Mouse (Mus musculus) lung, postnatal 0 days (tissue): ENCODE measurements around the gene Nadk2.

Experiments used
- CTCF ChIP-seq: IDR thresholded peaks from 2 replicates; pipeline ENCODE4 v1.5.1; 2016; ENCODE audit warnings: antibody characterized with exemption, mild to moderate bottlenecking
- EP300 ChIP-seq: IDR thresholded peaks from 2 replicates; pipeline ENCODE4 v1.6.1; 2016; ENCODE audit warnings: antibody characterized with exemption, mild to moderate bottlenecking, control low read depth

DNA sequence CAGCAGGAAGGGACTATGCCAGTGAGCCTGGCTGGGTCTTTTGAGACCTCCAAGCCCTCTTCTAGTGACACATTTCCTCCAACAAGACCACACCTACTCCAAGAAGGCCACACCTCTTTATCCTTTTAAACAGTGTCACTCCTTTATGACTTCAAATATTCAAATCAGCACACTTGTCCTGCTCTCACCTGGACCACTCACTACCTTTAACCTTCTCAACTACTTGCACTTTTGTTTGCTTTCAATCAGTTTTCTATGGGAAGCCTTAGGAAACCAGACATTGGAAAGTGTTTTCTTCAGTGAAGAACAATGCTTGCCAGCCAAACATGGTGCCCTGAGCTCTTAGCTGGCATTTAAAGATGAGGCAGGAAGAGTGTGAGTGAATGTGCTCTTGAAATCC, 84.3 kb downstream of the Nadk2 start, which contains the start of gene Skp2:
- TF ChIP-seq CTCF (no peak), EP300 (no peak)
